Mouse (Mus musculus): ENCODE measurements around the gene Pla2g7. TPM values are rescaled to one million over a fixed set of nuclear protein-coding genes. Genes with fewer than 3 reads are reported as not detected.

Pla2g7 gene
- polyA plus RNA-seq, 1 experiment from 2014 or later: 18.7 TPM

DNA sequence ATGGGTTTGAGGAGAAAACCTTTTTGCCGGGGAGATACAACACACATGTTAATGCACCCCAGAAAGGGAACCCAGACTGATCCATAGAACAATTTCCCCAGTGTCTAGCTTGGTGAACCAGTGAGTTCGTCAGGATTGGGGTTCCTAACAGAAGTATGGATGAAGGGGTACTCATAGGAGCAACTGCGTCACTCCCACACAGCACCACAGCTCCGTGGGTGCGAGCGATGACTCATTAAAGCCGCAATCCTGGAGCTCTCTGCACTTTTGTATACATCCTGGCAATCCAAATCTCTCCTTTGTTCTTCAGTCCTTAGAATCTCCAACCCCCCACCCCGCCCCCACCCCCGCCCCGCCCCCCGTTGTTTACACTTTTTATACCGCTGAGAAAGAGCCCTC, 306 bp upstream of the Pla2g7 start:
- Histone ChIP-seq H3K4me2 (ENCODE audit: low read length) (peak overlapping the region; percentile 87), H3K27me3 (ENCODE audit: control insufficient read depth, insufficient read depth, low read length) (no peaks in the 10 kb centered on the region), H3K4me1 (ENCODE audit: control insufficient read depth, insufficient read depth, low read length) (peaks cover 7% of the 10 kb centered on the region; the same call in 1 of the 2 replicates), H3K4me3 (replicated peaks; ENCODE audit: low read depth, low read length) (peak overlapping the region; percentile 47), H3K9me3 (ENCODE audit: control insufficient read depth, low read length) (no peaks in the 10 kb centered on the region), H3K9ac (replicated peaks; ENCODE audit: low read length) (peak overlapping the region; percentile 54), H3K36me3 (ENCODE audit: control insufficient read depth, insufficient read depth, low read length) (no peaks in the 10 kb centered on the region), H3K27ac (replicated peaks; ENCODE audit: low read depth, low read length) (no peak overlapping the region)
- 5% methylated on average over 12 of the region's 12 CpGs for WGBS
- DNase-seq: peak; percentile 38
- ATAC-seq (ENCODE audit: low FRiP score, low TSS enrichment): peak; percentile 28; the same call in 1 of the 2 replicates

- Histone ChIP-seq H3K4me3 (replicated peaks; ENCODE audit: low read depth, low read length) (no peak overlapping the region), H3K27ac (replicated peaks; ENCODE audit: low read depth, low read length) (no peak overlapping the region), H3K9ac (replicated peaks; ENCODE audit: low read length) (no peak overlapping the region), H3K9me3 (ENCODE audit: control insufficient read depth, low read length) (no peaks in the 10 kb centered on the region), H3K4me1 (ENCODE audit: control insufficient read depth, insufficient read depth, low read length) (peaks cover 7% of the 10 kb centered on the region; the same call in 1 of the 2 replicates), H3K27me3 (ENCODE audit: control insufficient read depth, insufficient read depth, low read length) (no peaks in the 10 kb centered on the region), H3K4me2 (ENCODE audit: low read length) (no peak overlapping the region), H3K36me3 (ENCODE audit: control insufficient read depth, insufficient read depth, low read length) (no peaks in the 10 kb centered on the region)
- DNase-seq (no peak), ATAC-seq (ENCODE audit: low FRiP score, low TSS enrichment) (no peak)
- WGBS: 65% methylated on average over 7 of the region's 7 CpGs
Measured at GRCm38 (mm10) chr17:43569287-43569686, 1.4 kb downstream of the Pla2g7 start.

- WGBS: 16% methylated on average over 3 of the region's 3 CpGs
- no peak overlapping the region for H3K27ac ChIP-seq (replicated peaks; ENCODE audit: low read depth, low read length)
- H3K9ac ChIP-seq (replicated peaks; ENCODE audit: low read length): no peak overlapping the region
- ATAC-seq (ENCODE audit: low FRiP score, low TSS enrichment) (no peak), DNase-seq (no peak)
- no peaks in the 10 kb centered on the region for H3K9me3 ChIP-seq (ENCODE audit: control insufficient read depth, low read length)
- H3K4me2 ChIP-seq (ENCODE audit: low read length): no peak overlapping the region
- no peaks in the 10 kb centered on the region for H3K36me3 ChIP-seq (ENCODE audit: control insufficient read depth, insufficient read depth, low read length)
- H3K4me3 ChIP-seq (replicated peaks; ENCODE audit: low read depth, low read length): no peak overlapping the region
- 0 out of 2 replicates have a peak, but pooled peaks cover 2% of the 10 kb centered on the region for H3K4me1 ChIP-seq (ENCODE audit: control insufficient read depth, insufficient read depth, low read length)
- H3K27me3 ChIP-seq (ENCODE audit: control insufficient read depth, insufficient read depth, low read length): no peaks in the 10 kb centered on the region
Measured at GRCm38 (mm10) chr17:43573624-43574073, 5.8 kb downstream of the Pla2g7 start.

GRCm38 (mm10) chr17:43580456-43580855, 12.6 kb downstream of the Pla2g7 start:
- no peak overlapping the region for H3K4me3 ChIP-seq (replicated peaks; ENCODE audit: low read depth, low read length)
- no peaks in the 10 kb centered on the region for H3K36me3 ChIP-seq (ENCODE audit: control insufficient read depth, insufficient read depth, low read length)
- H3K4me2 ChIP-seq (ENCODE audit: low read length): peak overlapping the region; percentile 31
- H3K27me3 ChIP-seq (ENCODE audit: control insufficient read depth, insufficient read depth, low read length): no peaks in the 10 kb centered on the region
- H3K27ac ChIP-seq (replicated peaks; ENCODE audit: low read depth, low read length): 0 out of 2 replicates have a peak overlapping the region, but pooled peaks have one; percentile 45
- DNase-seq (no peak), ATAC-seq (ENCODE audit: low FRiP score, low TSS enrichment) (no peak)
- 28% methylated on average over 3 of the region's 3 CpGs for WGBS
- 0 out of 2 replicates have a peak, but pooled peaks cover 7% of the 10 kb centered on the region for H3K4me1 ChIP-seq (ENCODE audit: control insufficient read depth, insufficient read depth, low read length)
- H3K9ac ChIP-seq (replicated peaks; ENCODE audit: low read length): no peak overlapping the region; the same call in 1 of the 2 replicates
- H3K9me3 ChIP-seq (ENCODE audit: control insufficient read depth, low read length): no peaks in the 10 kb centered on the region

DNA sequence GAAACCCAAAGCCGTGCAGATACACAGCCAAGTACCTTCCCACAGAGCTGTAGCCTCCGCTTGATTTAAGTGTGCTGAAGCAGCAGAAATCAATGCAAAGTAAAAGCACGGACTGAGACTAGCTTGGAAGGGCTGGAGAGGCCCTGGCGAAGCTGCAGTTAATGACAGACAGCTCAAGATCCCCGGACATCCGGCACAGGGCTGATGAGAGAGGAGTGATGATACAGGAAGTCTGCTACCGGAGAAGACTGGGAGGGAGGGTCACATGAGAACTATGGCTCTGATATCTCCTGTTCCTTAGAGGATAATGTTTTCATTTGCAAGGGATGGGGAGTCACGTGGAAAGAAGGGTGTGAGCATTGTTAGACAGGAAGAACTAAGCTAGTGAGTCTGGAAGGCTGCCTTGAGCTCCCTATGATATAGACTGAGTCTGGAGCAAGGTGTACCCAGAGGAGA, 13.1 kb downstream of the Pla2g7 start:
- WGBS: 25% methylated on average over 8 of the region's 8 CpGs
- no peaks in the 10 kb centered on the region for H3K36me3 ChIP-seq (ENCODE audit: control insufficient read depth, insufficient read depth, low read length)
- peak overlapping the region; percentile 31 for H3K4me2 ChIP-seq (ENCODE audit: low read length)
- no peaks in the 10 kb centered on the region for H3K9me3 ChIP-seq (ENCODE audit: control insufficient read depth, low read length)
- no peak overlapping the region for H3K4me3 ChIP-seq (replicated peaks; ENCODE audit: low read depth, low read length)
- 0 out of 2 replicates have a peak overlapping the region, but pooled peaks have one; percentile 45 for H3K27ac ChIP-seq (replicated peaks; ENCODE audit: low read depth, low read length)
- H3K9ac ChIP-seq (replicated peaks; ENCODE audit: low read length): no peak overlapping the region; the same call in 1 of the 2 replicates
- no peaks in the 10 kb centered on the region for H3K27me3 ChIP-seq (ENCODE audit: control insufficient read depth, insufficient read depth, low read length)
- DNase-seq: peak; percentile 61
- 0 out of 2 replicates have a peak, but pooled peaks cover 7% of the 10 kb centered on the region for H3K4me1 ChIP-seq (ENCODE audit: control insufficient read depth, insufficient read depth, low read length)
- ATAC-seq (ENCODE audit: low FRiP score, low TSS enrichment): peak; percentile 63; the same call in 1 of the 2 replicates

GRCm38 (mm10) chr17:43584771-43585170, 16.9 kb downstream of the Pla2g7 start:
- H3K4me3 ChIP-seq (replicated peaks; ENCODE audit: low read depth, low read length): no peak overlapping the region
- H3K27me3 ChIP-seq (ENCODE audit: control insufficient read depth, insufficient read depth, low read length): no peaks in the 10 kb centered on the region
- no peaks in the 10 kb centered on the region for H3K9me3 ChIP-seq (ENCODE audit: control insufficient read depth, low read length)
- ATAC-seq (ENCODE audit: low FRiP score, low TSS enrichment) (no peak), DNase-seq (no peak)
- no peak overlapping the region for H3K27ac ChIP-seq (replicated peaks; ENCODE audit: low read depth, low read length)
- H3K36me3 ChIP-seq (ENCODE audit: control insufficient read depth, insufficient read depth, low read length): no peaks in the 10 kb centered on the region
- no peak overlapping the region for H3K9ac ChIP-seq (replicated peaks; ENCODE audit: low read length)
- no peak overlapping the region for H3K4me2 ChIP-seq (ENCODE audit: low read length)
- WGBS: 89% methylated on average over 7 of the region's 7 CpGs
- 0 out of 2 replicates have a peak, but pooled peaks cover 7% of the 10 kb centered on the region for H3K4me1 ChIP-seq (ENCODE audit: control insufficient read depth, insufficient read depth, low read length)

DNA sequence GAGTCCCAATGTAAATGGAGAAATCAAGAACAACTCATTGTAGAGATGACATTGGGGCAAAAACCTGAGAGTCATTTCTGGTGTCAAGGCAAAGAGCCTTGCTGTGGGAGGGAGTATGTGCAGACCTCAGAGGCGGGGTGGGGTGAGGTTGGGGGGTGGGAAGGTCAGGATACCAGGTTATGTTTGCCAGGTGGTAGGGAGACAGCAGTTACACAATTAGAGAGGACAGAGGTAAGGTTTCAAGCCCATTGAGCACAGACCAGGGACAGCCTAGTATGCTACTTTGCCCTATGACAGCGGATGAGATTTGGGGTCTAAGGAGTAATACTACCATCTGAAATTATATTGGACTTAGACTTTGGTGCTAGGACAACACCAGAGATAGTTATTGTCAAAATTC, 19.4 kb downstream of the Pla2g7 start:
- WGBS: 88% methylated on average over 2 of the region's 2 CpGs
- DNase-seq (no peak), ATAC-seq (ENCODE audit: low FRiP score, low TSS enrichment) (no peak)
- Histone ChIP-seq H3K4me2 (ENCODE audit: low read length) (no peak overlapping the region), H3K4me3 (replicated peaks; ENCODE audit: low read depth, low read length) (no peak overlapping the region), H3K27ac (replicated peaks; ENCODE audit: low read depth, low read length) (no peak overlapping the region), H3K9ac (replicated peaks; ENCODE audit: low read length) (no peak overlapping the region), H3K9me3 (ENCODE audit: control insufficient read depth, low read length) (no peaks in the 10 kb centered on the region), H3K27me3 (ENCODE audit: control insufficient read depth, insufficient read depth, low read length) (no peaks in the 10 kb centered on the region), H3K4me1 (ENCODE audit: control insufficient read depth, insufficient read depth, low read length) (no peaks in the 10 kb centered on the region), H3K36me3 (ENCODE audit: control insufficient read depth, insufficient read depth, low read length) (no peaks in the 10 kb centered on the region)

DNA sequence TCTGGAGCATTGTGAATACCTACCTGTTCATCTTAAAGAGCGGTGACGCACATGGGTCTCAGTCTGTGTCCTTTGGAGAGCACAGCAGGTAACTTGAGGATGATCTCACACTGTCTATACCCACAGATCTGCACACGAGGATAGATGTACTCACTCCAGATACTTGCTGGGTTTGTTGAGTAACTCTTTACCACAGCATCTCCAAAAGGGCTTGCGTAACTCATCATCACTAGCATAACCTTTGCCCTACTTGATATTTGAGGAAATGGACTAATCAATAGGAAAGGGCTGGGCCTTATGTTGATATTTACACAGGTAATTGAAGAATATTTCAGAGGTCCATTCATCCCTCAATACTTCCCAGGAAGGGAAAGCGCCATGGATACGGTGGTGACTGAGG, 21.9 kb downstream of the Pla2g7 start:
- WGBS: 95% methylated on average over 6 of the region's 6 CpGs
- no peak overlapping the region for H3K4me2 ChIP-seq (ENCODE audit: low read length)
- no peak overlapping the region for H3K4me3 ChIP-seq (replicated peaks; ENCODE audit: low read depth, low read length)
- H3K27me3 ChIP-seq (ENCODE audit: control insufficient read depth, insufficient read depth, low read length): no peaks in the 10 kb centered on the region
- ATAC-seq (ENCODE audit: low FRiP score, low TSS enrichment) (no peak), DNase-seq (no peak)
- no peak overlapping the region for H3K9ac ChIP-seq (replicated peaks; ENCODE audit: low read length)
- H3K4me1 ChIP-seq (ENCODE audit: control insufficient read depth, insufficient read depth, low read length): no peaks in the 10 kb centered on the region
- no peak overlapping the region for H3K27ac ChIP-seq (replicated peaks; ENCODE audit: low read depth, low read length)
- H3K9me3 ChIP-seq (ENCODE audit: control insufficient read depth, low read length): no peaks in the 10 kb centered on the region
- no peaks in the 10 kb centered on the region for H3K36me3 ChIP-seq (ENCODE audit: control insufficient read depth, insufficient read depth, low read length)

- H3K27ac ChIP-seq (replicated peaks; ENCODE audit: low read depth, low read length): no peak overlapping the region
- DNase-seq (no peak), ATAC-seq (ENCODE audit: low FRiP score, low TSS enrichment) (no peak)
- 80% methylated on average over 5 of the region's 5 CpGs for WGBS
- no peaks in the 10 kb centered on the region for H3K27me3 ChIP-seq (ENCODE audit: control insufficient read depth, insufficient read depth, low read length)
- H3K4me2 ChIP-seq (ENCODE audit: low read length): no peak overlapping the region
- H3K9ac ChIP-seq (replicated peaks; ENCODE audit: low read length): no peak overlapping the region
- H3K36me3 ChIP-seq (ENCODE audit: control insufficient read depth, insufficient read depth, low read length): no peaks in the 10 kb centered on the region
- no peak overlapping the region for H3K4me3 ChIP-seq (replicated peaks; ENCODE audit: low read depth, low read length)
- H3K9me3 ChIP-seq (ENCODE audit: control insufficient read depth, low read length): no peaks in the 10 kb centered on the region
- no peaks in the 10 kb centered on the region for H3K4me1 ChIP-seq (ENCODE audit: control insufficient read depth, insufficient read depth, low read length)
Measured at GRCm38 (mm10) chr17:43590531-43590930, 22.6 kb downstream of the Pla2g7 start.
